Mouse (Mus musculus) brain, adult 2 months (tissue): ENCODE data around the gene Zfp286.

Experiments
- DNase-seq: peaks from one replicate; pipeline ENCODE4 v3.0.0; 2011; ENCODE audit warnings: low read depth, low spot score

Zfp286 gene

DNA sequence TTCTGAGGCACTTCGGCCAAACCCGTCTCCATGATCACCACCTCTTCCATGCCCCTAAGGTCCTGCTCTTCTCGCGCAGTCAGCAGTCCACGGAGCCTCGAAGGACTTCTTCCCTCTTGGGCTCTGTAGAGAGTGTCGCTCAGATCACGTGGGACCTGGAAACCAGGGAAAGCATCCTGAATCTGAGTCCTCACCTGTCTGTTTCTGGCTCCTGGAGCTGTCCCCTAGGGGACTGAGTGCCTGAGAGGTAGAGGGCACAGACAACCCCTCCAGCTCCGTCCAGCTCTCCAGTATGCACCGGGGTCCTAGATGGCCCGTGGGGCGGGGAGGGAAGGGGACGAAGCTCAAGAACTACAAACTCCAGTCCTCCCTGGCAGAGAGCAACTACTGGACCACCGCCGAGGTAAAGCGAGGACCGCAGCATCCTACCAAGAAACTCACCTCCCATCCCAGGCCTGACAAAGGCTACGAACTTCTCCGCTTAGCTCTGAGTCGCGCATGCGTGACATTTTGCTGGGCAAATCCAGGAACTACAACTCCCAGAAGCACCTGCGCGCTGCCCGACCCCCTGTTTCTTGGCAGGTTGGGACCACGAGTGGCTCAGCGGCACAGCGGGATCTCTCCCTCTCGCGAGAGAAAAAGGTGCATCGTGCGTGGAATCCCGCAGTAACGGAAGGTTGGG is at the start of gene Zfp286:
TSS of gene Zfp286 (minus strand) at position 528 of the 682 bp plus-strand sequence.
- DNase-seq, result peak; percentile 97

GRCm38 (mm10) chr11:62831906-62832305 is 42.6 kb upstream of the Zfp286 start:
- no peak for DNase-seq

GRCm38 (mm10) chr11:62830387-62830786 is 41.1 kb upstream of the Zfp286 start:
- no peak for DNase-seq

GRCm38 (mm10) chr11:62827911-62828310 is 38.6 kb upstream of the Zfp286 start:
- DNase-seq, result no peak

GRCm38 (mm10) chr11:62827135-62827534 is 37.9 kb upstream of the Zfp286 start:
- DNase-seq, result no peak

DNA sequence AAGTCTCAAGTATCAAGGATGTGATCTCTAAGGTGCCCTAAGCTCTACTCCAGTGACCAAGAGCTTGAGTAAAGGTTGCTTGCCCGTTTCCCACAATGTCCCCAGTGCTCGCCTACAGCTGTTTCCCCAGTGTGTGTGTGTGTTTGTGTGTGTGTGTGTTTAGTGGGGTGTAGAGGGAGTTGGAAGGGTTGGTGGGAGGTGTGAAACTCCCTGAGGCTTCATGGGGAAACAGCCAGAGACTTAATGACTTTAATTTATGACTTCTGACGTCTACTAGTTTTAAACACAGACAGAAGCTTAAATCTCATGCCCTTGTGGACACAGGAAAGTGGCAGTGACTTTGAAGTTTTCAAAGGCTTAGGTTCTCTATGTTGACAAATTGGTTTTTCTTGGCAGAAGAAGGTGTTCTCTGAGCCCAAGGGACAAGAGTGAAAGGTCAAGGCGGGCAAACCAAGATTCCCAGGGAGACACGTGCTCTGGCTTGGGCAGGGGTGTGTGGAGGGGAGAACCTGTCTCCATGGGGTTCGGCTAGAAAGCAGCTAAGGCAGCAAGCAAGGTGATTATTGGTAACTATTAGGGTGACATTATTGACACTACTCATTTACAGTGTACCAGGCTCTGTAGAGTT is 37.0 kb upstream of the Zfp286 start:
- DNase-seq, result no peak

- DNase-seq, result no peak
Observed at GRCm38 (mm10) chr11:62825222-62826105, 36.2 kb upstream of the Zfp286 start.

DNA sequence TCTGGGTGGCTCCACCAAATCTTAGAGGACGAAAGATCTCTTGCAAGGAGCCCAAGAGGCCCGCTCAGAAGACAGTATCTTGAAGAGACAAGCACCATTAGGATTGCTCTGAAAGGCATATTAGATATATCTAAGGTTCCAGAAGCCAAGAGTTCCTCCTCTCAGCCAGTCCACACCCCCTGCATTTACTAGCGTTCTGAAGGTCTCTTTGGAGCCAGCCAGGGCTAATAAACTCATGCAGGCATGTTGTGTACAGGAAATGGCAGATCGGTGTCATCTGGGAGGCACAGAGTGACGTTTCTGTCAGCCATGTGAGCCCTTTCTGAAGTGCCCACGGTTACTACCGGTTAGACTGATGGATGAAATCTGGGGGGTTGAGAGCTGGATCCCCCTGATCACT is 34.9 kb upstream of the Zfp286 start:
- no peak for DNase-seq

GRCm38 (mm10) chr11:62821893-62822292 is 32.6 kb upstream of the Zfp286 start:
- no peak for DNase-seq

GRCm38 (mm10) chr11:62820661-62821437 is 31.6 kb upstream of the Zfp286 start:
- DNase-seq, result peak; percentile 12

DNA sequence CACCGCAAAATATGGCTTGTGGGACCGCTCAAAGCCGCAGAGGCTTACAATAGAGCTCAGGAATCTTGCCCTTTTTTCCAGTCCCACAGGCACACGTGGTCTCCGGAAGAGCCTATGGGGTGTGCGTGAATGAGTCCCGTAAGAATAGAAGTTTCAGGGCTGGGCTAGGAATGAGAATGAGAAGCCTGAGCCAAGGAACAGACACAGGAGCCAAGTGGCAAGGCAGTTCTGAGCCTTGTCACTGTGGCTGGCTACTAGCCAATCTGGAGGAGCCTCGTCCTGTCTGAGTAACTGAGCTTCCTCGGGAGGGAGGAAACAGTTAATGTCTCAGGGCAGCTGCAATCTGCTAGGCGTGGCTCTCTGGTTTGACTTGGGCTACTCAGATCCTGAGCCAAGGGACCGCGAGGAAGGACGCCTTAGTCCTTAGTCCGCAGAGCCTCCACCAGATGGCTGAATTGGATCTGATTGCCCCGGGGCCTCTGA is 30.8 kb upstream of the Zfp286 start, which contains the start of gene Trim16:
TSS of gene Trim16 (plus strand) at position 173 of the 483 bp plus-strand sequence.
- DNase-seq, result peak; percentile 69

GRCm38 (mm10) chr11:62819059-62819686 is 29.9 kb upstream of the Zfp286 start:
- DNase-seq, result no peak

GRCm38 (mm10) chr11:62816591-62816990 is 27.3 kb upstream of the Zfp286 start:
- DNase-seq, result no peak

DNA sequence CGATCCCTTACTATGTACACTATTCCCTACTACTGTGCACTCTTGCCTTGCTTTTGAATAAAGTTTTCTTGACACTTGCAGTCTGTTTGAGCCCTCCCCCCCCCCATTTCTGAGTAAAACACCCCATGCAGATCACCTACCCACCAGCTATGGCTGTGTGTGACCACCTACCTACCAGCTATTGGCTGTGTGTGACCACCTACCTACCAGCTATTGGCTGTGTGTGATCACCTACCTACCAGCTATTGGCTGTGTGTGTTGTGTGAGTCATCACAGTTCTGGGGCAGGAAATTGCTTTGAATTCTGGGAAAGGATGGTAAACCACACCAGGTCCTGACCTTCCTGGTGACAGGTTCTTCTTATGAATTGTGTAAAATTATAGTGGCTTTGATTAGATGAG is 26.2 kb upstream of the Zfp286 start:
- no peak for DNase-seq

DNA sequence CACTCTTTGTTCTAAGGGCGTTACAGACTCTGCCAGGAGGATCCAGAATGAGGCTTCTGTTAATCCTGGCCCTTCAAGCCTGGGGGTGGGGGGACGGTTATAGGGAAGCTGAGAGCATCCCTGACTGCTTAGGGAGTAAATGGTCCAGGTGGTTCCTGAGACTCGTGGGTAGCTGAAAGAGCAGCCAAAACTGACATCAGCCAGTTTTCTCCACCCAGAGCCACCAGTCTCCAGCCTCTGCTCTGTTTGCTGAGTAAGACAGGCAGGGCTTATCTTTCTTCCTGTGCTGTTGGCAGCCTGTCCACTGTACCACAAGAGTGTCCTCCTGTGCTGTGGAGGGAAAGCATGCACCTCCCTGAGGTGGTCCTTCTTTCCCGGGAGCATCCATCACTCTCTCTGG is 25.4 kb upstream of the Zfp286 start:
- peak; percentile 58 for DNase-seq

GRCm38 (mm10) chr11:62813970-62814624 is 24.8 kb upstream of the Zfp286 start:
- no peak for DNase-seq

DNA sequence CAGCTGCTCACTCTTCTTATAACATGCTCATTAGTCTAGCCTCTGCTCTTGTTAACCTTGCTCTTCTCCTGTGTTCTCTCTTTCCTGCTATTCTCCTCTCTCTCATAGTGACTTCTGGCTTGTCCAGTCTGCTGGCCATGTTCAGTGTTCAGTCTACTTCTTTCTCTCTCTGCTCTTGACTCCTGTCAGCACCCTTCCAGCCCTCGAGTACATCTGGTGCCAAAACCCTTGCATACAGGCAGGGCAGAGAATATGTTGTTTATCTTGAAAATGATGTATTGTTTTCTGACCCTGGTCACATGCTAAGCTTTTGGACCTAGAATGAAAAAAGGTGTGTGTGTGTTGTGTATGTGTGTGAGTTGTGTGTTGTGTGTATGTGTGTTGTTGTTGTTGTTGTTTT is 24.2 kb upstream of the Zfp286 start:
- no peak for DNase-seq

- DNase-seq, result no peak
Observed at GRCm38 (mm10) chr11:62812268-62812667, 23.0 kb upstream of the Zfp286 start.

- DNase-seq, result peak; percentile 31
Observed at GRCm38 (mm10) chr11:62809201-62809600, 19.9 kb upstream of the Zfp286 start.

DNA sequence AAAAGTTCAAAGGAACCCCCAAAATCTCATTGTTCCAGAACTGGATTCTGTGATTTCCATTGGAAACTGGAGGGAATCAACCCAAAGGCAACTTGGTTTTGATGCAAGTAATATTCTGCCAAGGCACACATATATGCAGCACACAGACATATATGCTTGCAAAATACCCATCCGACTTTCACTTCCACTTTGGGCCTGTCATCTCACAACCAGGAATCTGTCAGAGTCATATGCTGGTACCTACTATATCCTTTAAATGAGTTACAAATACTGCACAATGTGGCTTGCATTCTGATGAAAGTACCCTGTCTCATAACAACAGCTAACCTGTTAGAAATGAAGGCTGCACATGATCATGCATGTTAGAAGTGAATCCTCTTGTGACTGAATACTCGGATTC is 18.7 kb upstream of the Zfp286 start:
- DNase-seq, result no peak
